Mouse (Mus musculus): ENCODE results near the gene Zcwpw1. TPM values are rescaled to one million over a fixed set of nuclear protein-coding genes. Genes with fewer than 3 reads are reported as not detected.
A peak's percentile ranks its signal among the peaks of the same experiment; 100 is the strongest.

The Zcwpw1 gene
- polyA plus RNA-seq, 1 experiment from 2014 or later = 10.9 TPM

DNA sequence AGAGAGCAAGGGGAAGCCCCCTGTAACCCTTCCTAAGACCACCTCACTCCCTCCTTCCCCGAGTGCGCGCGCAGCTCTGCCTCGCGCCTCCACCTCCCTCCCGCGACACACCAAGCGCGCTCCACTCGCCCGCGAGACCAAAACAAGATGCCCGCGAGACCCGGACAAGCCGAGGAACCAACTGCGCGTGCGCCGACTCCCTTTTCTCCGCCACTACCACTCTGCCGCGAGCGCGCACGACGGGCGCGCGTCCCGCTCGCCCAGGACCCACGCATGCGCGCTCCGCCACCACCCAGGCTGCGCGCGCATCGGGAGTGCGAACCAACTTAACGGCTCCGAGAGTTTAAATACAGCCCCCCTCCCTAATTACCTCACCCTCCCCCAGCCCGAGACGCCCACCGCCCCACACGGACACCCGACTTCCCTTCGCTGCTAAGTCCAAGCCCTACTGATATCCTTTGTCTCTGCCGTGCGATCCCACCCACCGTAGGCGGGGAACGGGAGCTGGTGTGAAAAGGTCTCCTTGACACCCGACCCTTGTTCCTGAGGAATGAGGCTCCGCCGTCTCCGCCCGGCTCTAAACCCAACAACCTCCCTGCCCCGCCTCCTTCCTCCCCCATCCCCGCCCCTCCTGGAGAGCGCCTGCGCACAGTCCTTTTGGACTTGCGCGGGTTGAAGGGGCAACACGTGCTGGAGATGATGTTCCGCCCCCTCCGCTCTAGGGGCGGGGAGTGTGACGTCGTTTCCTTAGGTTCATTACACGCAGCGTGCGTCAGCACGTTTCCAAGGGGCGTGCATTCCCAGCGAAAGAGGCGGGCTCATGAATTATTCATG, 1.3 kb upstream of the Zcwpw1 start:
- under 1% methylated on average over 79 of the region's 79 CpGs for WGBS
- H3K4me2 ChIP-seq = peak overlapping the region; percentile 93
- no peaks in the 10 kb centered on the region for H3K9me3 ChIP-seq (replicated peaks)
- peak; percentile 94 for ATAC-seq (ENCODE audit: insufficient number of reproducible peaks, low FRiP score)
- peak overlapping the region; percentile 97 for H3K9ac ChIP-seq
- peak overlapping the region; percentile 80 for H3K4me3 ChIP-seq
- peaks cover 3% of the 10 kb centered on the region for H3K27me3 ChIP-seq (replicated peaks)
- H3K27ac ChIP-seq (ENCODE audit: poor library complexity, severe bottlenecking) = peak overlapping the region; percentile 99
- peaks cover 36% of the 10 kb centered on the region for H3K36me3 ChIP-seq
- peaks cover 39% of the 10 kb centered on the region for H3K4me1 ChIP-seq (replicated peaks)

DNA sequence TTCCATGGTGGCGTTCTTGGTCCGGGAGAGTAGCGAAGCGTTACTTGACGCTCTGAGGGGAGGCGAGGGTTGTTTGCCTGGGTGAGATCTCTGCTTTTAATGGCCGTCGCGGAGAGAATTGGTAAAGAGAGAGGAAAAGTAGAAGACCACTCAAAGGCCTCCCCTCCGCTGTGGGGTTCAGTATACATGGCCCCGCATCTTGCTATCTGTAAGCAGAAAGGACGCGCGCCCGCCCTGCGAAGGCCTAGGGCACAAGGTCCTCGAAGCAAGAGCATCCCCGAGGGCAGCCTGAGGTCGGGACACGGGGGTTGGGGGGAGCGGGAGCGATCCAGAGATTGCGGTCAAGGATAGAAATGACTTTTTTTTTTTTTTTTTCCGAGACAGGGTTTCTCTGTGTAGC, 573 bp downstream of the Zcwpw1 start:
- peaks cover 17% of the 10 kb centered on the region for H3K36me3 ChIP-seq
- H3K27me3 ChIP-seq (replicated peaks) = peaks cover 3% of the 10 kb centered on the region
- no peaks in the 10 kb centered on the region for H3K9me3 ChIP-seq (replicated peaks)
- no peak for ATAC-seq (ENCODE audit: insufficient number of reproducible peaks, low FRiP score)
- peak overlapping the region; percentile 52 for H3K4me3 ChIP-seq
- H3K9ac ChIP-seq = no peak overlapping the region
- H3K4me1 ChIP-seq (replicated peaks) = peaks cover 28% of the 10 kb centered on the region
- H3K4me2 ChIP-seq = peak overlapping the region; percentile 93
- WGBS = 63% methylated on average over 24 of the region's 24 CpGs
- H3K27ac ChIP-seq (ENCODE audit: poor library complexity, severe bottlenecking) = no peak overlapping the region

DNA sequence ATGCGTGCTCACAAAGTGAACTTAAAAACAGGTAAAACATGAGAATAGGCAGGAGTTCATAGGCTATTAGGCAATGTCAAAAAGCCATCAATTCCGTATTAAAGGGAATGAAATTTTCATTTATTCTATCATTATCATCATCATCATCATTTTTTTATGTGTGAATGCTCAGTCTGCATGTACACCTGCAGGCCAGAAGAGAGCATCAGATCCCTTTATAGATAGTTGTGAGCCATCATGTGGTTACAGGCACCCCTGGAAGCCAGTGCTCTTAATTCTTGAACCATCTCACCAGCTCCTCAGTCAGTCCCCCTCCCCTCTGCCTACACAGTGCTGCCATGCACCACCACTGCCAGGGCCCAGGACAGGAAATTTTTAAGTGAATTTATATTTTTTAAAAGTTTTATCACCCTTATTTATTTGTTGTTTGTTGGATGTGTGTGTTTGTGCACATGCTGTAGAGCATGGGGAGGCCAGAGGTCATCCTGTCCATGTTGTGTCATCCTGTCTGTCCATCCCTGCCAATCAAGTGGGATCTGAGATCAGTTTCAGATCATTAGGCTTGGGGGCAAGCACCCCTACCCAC, 1.4 kb downstream of the Zcwpw1 start:
- peaks cover 9% of the 10 kb centered on the region; the same call in 1 of the 2 replicates for H3K36me3 ChIP-seq

DNA sequence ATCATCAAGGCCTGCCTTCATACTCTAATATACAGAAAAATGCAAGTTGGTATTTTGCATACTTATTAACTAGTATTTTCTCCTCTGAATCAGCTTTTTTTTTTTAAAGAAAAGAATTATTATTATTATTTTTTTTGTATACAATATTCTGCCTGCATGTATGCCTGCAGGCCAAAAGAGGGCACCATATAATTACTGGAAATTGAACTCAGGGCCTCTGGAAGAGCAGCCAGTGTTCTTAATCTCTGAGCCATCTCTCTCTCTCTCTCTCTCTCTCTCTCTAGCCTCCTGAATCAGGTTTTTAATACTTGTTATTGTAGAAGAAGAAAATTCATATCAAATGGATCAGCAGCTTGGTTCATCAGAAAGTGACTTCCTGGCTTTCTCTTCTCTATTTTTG, 4.0 kb downstream of the Zcwpw1 start:
- Histone ChIP-seq H3K9me3 (replicated peaks) (no peaks in the 10 kb centered on the region), H3K9ac (no peak overlapping the region), H3K27me3 (replicated peaks) (peaks cover 3% of the 10 kb centered on the region), H3K4me3 (no peak overlapping the region), H3K4me2 (no peak overlapping the region), H3K27ac (ENCODE audit: poor library complexity, severe bottlenecking) (no peak overlapping the region), H3K4me1 (replicated peaks) (0 out of 2 replicates have a peak, but pooled peaks cover 6% of the 10 kb centered on the region), H3K36me3 (no peaks in the 10 kb centered on the region)
- ATAC-seq (ENCODE audit: insufficient number of reproducible peaks, low FRiP score) = no peak

More for the DNA sequence above, 1.4 kb downstream of the Zcwpw1 start:
- 88% methylated on average over 2 of the region's 2 CpGs for WGBS
- Histone ChIP-seq H3K4me3 (no peak overlapping the region), H3K4me1 (replicated peaks) (peaks cover 19% of the 10 kb centered on the region), H3K9me3 (replicated peaks) (no peaks in the 10 kb centered on the region), H3K27ac (ENCODE audit: poor library complexity, severe bottlenecking) (no peak overlapping the region), H3K27me3 (replicated peaks) (peaks cover 3% of the 10 kb centered on the region), H3K4me2 (no peak overlapping the region), H3K9ac (no peak overlapping the region)
- ATAC-seq (ENCODE audit: insufficient number of reproducible peaks, low FRiP score) = no peak

DNA sequence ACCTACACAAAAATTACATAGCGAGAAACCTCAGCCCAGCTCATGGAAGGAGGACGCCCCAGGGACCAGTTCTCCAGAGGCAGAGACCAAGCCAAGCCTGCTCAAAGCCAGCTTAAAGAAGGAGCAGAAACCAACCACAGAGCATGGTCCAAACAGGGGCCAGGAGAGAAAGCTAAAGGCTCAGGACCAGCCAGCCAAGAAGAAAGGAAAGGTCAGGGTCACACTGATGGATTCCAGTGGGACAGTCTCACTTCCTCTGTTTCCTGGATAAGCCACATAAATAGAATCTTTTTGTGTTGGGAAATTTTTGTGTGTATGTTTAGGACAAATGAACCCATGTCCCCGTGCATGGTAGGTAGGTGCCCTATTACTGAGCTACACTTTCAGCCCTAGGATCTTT, 9.0 kb downstream of the Zcwpw1 start:
- Histone ChIP-seq H3K4me1 (replicated peaks) (no peaks in the 10 kb centered on the region), H3K36me3 (no peaks in the 10 kb centered on the region), H3K27ac (ENCODE audit: poor library complexity, severe bottlenecking) (no peak overlapping the region), H3K9ac (no peak overlapping the region), H3K9me3 (replicated peaks) (no peaks in the 10 kb centered on the region), H3K4me3 (no peak overlapping the region), H3K4me2 (no peak overlapping the region), H3K27me3 (replicated peaks) (no peaks in the 10 kb centered on the region)
- 74% methylated on average over 3 of the region's 3 CpGs for WGBS
- ATAC-seq (ENCODE audit: insufficient number of reproducible peaks, low FRiP score) = no peak

DNA sequence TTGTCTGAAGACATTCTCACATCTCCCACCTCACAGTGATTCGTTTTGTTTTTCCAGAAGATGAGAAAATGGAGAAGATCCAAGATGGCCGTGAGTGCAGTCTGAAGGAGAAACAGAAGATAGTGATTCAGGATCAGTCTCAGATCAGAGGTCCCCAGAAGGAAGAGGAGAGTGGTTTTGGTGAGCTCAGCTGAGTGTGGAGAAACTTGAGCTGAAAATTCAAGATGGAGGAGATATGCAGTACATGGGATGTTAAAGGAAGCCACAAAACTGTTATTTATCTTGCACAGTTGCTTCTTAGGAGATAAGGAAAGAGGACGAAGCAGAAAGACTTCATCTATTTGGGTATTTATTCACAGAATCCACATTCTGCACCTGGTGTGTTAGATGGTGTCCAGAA, 13.3 kb downstream of the Zcwpw1 start:
- Histone ChIP-seq H3K36me3 (no peaks in the 10 kb centered on the region), H3K9me3 (replicated peaks) (no peaks in the 10 kb centered on the region), H3K27me3 (replicated peaks) (no peaks in the 10 kb centered on the region), H3K4me3 (no peak overlapping the region), H3K4me1 (replicated peaks) (no peaks in the 10 kb centered on the region), H3K9ac (no peak overlapping the region), H3K4me2 (no peak overlapping the region), H3K27ac (ENCODE audit: poor library complexity, severe bottlenecking) (no peak overlapping the region)
- no peak for ATAC-seq (ENCODE audit: insufficient number of reproducible peaks, low FRiP score)
- WGBS = 67% methylated on average over 3 of the region's 3 CpGs

DNA sequence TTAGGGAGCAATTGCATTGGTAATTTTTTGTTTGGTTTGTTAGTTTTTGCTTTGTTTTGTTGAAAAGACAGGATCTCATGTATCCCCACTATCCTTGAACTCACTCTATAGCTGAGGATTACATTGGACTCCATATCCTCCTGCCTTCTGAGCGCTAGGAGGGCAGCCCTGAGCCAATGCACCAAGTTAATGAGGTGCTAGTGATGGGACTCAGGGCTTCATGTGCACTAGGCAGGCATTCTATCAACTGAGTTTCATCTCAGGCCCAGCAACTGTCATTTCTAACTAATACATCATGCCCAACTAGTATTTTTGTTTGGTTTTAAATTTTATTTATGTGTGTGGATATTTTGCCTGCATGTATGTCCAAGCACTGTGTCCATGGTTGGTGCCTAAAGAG, 18.6 kb downstream of the Zcwpw1 start:
- Histone ChIP-seq H3K9ac (no peak overlapping the region), H3K9me3 (replicated peaks) (no peaks in the 10 kb centered on the region), H3K27ac (ENCODE audit: poor library complexity, severe bottlenecking) (no peak overlapping the region), H3K36me3 (no peaks in the 10 kb centered on the region), H3K4me3 (no peak overlapping the region), H3K4me1 (replicated peaks) (no peaks in the 10 kb centered on the region), H3K4me2 (no peak overlapping the region), H3K27me3 (replicated peaks) (no peaks in the 10 kb centered on the region)
- WGBS = 69% methylated on average over 1 of the region's 1 CpGs
- ATAC-seq (ENCODE audit: insufficient number of reproducible peaks, low FRiP score) = no peak

DNA sequence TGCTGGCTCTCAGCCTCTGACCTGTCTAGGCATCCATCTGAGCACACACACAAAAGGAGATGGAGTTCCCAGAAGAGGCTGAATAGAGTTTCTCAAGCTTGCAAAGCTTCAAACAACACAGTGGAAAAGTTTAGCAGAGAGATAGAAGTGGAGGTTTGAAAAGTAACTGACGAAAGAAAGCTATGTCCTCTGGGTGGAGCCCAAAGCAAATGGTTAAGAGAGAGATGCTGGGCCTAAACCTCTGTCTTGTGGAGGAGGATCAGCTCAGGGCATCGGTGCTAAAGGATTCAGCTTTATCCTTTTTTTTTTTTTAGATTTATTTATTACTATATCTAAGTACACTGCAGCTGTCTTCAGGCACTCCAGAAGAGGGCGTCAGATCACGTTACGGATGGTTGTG, 20.7 kb downstream of the Zcwpw1 start:
- H3K27me3 ChIP-seq (replicated peaks) = no peaks in the 10 kb centered on the region
- no peak overlapping the region for H3K9ac ChIP-seq
- no peak overlapping the region for H3K27ac ChIP-seq (ENCODE audit: poor library complexity, severe bottlenecking)
- no peak for ATAC-seq (ENCODE audit: insufficient number of reproducible peaks, low FRiP score)
- no peak overlapping the region for H3K4me3 ChIP-seq
- H3K36me3 ChIP-seq = no peaks in the 10 kb centered on the region
- no peak overlapping the region for H3K4me2 ChIP-seq
- no peaks in the 10 kb centered on the region for H3K9me3 ChIP-seq (replicated peaks)
- H3K4me1 ChIP-seq (replicated peaks) = no peaks in the 10 kb centered on the region
- whole genome bisulfite sequencing = 83% methylated on average over 5 of the region's 5 CpGs

DNA sequence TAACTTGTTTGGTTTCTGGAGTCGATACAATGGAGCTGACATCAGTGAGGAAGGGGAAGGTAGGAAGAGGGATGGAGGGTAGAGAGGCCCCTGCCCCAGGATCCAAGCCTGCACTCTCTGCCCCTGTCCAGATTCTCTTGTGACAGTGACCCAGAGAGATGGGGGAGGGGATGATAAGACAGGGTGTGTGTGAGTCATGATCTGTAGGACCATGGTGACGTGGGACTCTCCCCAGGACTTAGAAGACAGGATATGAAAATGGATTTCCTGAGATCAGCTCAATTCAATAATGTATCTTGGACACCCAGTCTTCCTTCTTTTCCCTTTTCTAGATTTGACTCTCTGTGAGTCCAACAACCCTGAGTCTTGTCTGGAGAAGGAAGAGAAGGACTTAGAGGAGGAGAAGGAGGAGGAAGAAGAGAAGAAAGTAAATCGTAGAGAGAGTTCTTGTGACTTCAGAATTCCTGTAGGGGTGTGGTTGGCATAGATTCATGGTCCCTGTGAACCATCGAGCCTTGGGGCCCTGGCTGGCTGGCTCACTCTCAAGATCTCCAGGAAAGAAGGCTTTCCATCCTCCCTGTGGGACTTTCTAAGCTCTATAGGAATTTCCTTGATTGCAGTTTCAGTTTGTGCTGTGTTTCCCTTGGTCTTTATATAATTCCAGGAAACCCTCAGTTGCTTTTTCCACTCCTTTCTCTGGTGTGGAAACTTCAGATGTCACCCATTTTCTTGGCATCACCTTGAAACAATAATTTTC, 30.0 kb downstream of the Zcwpw1 start:
- no peak overlapping the region for H3K4me2 ChIP-seq
- H3K9ac ChIP-seq = no peak overlapping the region
- no peaks in the 10 kb centered on the region for H3K36me3 ChIP-seq
- ATAC-seq (ENCODE audit: insufficient number of reproducible peaks, low FRiP score) = peak; percentile 64; the same call in 1 of the 2 replicates
- peak overlapping the region; percentile 62 for H3K27ac ChIP-seq (ENCODE audit: poor library complexity, severe bottlenecking)
- peaks cover 4% of the 10 kb centered on the region; the same call in 1 of the 2 replicates for H3K9me3 ChIP-seq (replicated peaks)
- H3K4me3 ChIP-seq = no peak overlapping the region
- H3K4me1 ChIP-seq (replicated peaks) = 0 out of 2 replicates have a peak, but pooled peaks cover 6% of the 10 kb centered on the region
- WGBS = 44% methylated on average over 4 of the region's 4 CpGs
- H3K27me3 ChIP-seq (replicated peaks) = no peaks in the 10 kb centered on the region

DNA sequence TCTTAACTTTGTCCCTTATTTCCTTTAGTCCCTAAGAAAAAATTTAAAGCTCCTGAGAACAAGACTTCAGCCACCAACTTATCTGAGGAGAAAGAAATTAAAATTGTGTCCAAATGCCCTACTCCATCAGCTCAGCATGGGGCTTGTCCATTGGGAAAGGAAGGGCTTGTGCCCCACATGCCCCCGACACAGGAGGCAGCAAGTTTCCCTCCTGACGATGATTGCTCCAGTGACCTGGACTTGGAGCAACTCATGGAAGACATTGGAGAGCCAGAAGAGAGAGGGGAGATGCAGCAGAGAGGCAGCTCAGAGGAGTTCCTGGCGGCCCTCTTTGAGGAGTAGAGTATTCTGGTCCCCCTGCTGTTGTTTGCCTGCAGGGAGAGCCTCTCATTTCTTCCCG, 34.5 kb downstream of the Zcwpw1 start:
- H3K4me3 ChIP-seq = no peak overlapping the region
- no peak overlapping the region for H3K9ac ChIP-seq
- 58% methylated on average over 4 of the region's 4 CpGs for WGBS
- no peaks in the 10 kb centered on the region for H3K36me3 ChIP-seq
- H3K27me3 ChIP-seq (replicated peaks) = no peaks in the 10 kb centered on the region
- H3K27ac ChIP-seq (ENCODE audit: poor library complexity, severe bottlenecking) = no peak overlapping the region
- no peak overlapping the region for H3K4me2 ChIP-seq
- H3K9me3 ChIP-seq (replicated peaks) = no peaks in the 10 kb centered on the region
- 0 out of 2 replicates have a peak, but pooled peaks cover 6% of the 10 kb centered on the region for H3K4me1 ChIP-seq (replicated peaks)
- ATAC-seq (ENCODE audit: insufficient number of reproducible peaks, low FRiP score) = no peak

DNA sequence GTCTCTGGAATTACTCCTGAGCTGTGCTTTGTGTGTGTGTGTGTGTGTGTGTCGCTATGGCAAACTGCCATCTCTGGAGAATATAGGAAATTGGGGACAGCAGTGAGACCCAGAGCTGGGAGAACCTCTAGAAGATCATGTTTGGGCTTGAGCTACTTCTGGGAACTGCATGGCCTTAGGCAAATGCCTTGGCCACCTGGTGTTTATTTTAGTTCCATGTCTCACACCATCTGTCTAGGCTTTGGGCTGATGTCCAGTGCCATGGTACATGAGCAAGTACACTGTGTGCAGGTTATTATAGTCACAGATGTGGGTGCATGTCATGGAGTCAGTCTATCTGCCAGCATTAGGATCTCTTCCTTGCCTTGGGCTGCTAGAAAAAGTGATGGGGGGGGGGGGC, 35.0 kb downstream of the Zcwpw1 start:
- WGBS = 71% methylated on average over 1 of the region's 1 CpGs
- ATAC-seq (ENCODE audit: insufficient number of reproducible peaks, low FRiP score) = no peak
- H3K36me3 ChIP-seq = no peaks in the 10 kb centered on the region
- H3K4me3 ChIP-seq = no peak overlapping the region
- 0 out of 2 replicates have a peak, but pooled peaks cover 2% of the 10 kb centered on the region for H3K4me1 ChIP-seq (replicated peaks)
- no peaks in the 10 kb centered on the region for H3K27me3 ChIP-seq (replicated peaks)
- no peaks in the 10 kb centered on the region for H3K9me3 ChIP-seq (replicated peaks)
- no peak overlapping the region for H3K9ac ChIP-seq
- H3K27ac ChIP-seq (ENCODE audit: poor library complexity, severe bottlenecking) = no peak overlapping the region
- H3K4me2 ChIP-seq = no peak overlapping the region
